In the genomic region with DNA sequence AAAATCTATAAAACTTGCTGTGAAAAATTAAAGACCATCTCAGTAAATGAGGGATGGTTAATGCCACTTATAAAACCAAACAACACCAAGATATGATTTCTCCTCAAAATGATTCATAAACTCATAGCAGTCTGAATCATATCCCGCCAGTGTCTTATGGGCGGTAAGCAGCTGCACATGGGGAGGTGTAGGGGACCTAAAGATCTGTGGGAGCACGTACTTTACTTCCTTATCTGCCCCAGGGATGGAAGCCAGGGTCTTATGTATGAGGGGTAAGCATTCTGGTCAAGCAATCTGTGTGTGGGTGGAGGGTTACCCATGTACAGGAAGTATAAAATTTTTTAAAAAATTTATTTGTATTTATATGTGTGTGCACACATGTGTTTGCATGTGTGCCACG, we compare ENCODE assay signal across 24 mouse cellular contexts.
"Had no signal": no experiment of that assay in that cellular context is flagged by ENCODE, and none has a peak within 500 bp of the region (broad histone marks: within the 10 kb centered on the region; RNA-seq: fewer than 3 reads in every experiment).

No protein-coding gene starts in this region.

- H3K27me3 ChIP-seq: heart, embryonic 12.5 days; hindbrain, embryonic 12.5 days; intestine, embryonic 15.5 days; limb, embryonic 12.5 days; liver, embryonic 13.5 days had no signal

- DNase-seq: gastrocnemius, adult 2 months; gastrocnemius, postnatal 10 days; gastrocnemius, postnatal 25 days; heart, adult 18-20 months; heart, postnatal 10 days; heart, postnatal 4 days; kidney, adult 18-20 months; kidney, adult 8-10 months; kidney, postnatal 10 days; kidney, postnatal 25 days; kidney, postnatal 4 days; liver; liver, embryonic 13.5 days had no signal

- H3K36me3 ChIP-seq: heart, embryonic 10.5 days; heart, embryonic 12.5 days; hindbrain, embryonic 10.5 days; hindbrain, embryonic 12.5 days; intestine, embryonic 15.5 days; limb, embryonic 12.5 days had no signal

- H3K4me2 ChIP-seq: heart, embryonic 12.5 days; hindbrain, embryonic 12.5 days; hindbrain, embryonic 14.5 days; intestine, embryonic 15.5 days; limb, embryonic 12.5 days; liver, embryonic 11.5 days; liver, embryonic 13.5 days had no signal

- H3K4me3 ChIP-seq: gastrocnemius, adult 2 months; heart, embryonic 10.5 days; heart, embryonic 12.5 days; hindbrain, embryonic 10.5 days; hindbrain, embryonic 12.5 days; intestine, embryonic 15.5 days; layer of hippocampus, adult 2 months; left cerebral cortex, adult 2 months; limb, embryonic 10.5 days; limb, embryonic 12.5 days; liver, embryonic 13.5 days had no signal
